Mouse (Mus musculus) ES-E14 (cell line): ENCODE results near the gene Lmf1. TPM values are rescaled to one million over a fixed set of nuclear protein-coding genes. Genes with fewer than 3 reads are reported as not detected.

ENCODE experiments used
- DNase-seq: peaks from one replicate; pipeline ENCODE4 v3.0.0-alpha.2; 2013; ENCODE audit warnings: low read depth, low spot score
- H3K27ac ChIP-seq: 2 replicates; pipeline ENCODE4 v1.5.1; 2012; ENCODE audit warnings: low read depth, mild to moderate bottlenecking, low read length, moderate library complexity, mixed read lengths; ENCODE audit not compliant: poor library complexity, insufficient read depth, severe bottlenecking
- H3K36me3 ChIP-seq: 2 replicates; pipeline ENCODE4 v1.6.1; 2012; ENCODE audit warnings: mild to moderate bottlenecking, low read length, moderate library complexity, mixed read lengths; ENCODE audit not compliant: control insufficient read depth, poor library complexity, insufficient read depth, severe bottlenecking
- H3K4me1 ChIP-seq, 2 experiments: fragments of 150-350 bp in 1 of 2; sonication (generic) in 1 of 2; 2 replicates each; pipeline ENCODE4 v1.6.1; 2012; ENCODE audit warnings: low read length in 2 of 2, mild to moderate bottlenecking in 1 of 2, mixed read lengths in 1 of 2; ENCODE audit not compliant: control insufficient read depth in 2 of 2, insufficient read depth in 2 of 2, poor library complexity in 1 of 2
- H3K4me3 ChIP-seq, 2 experiments: fragments of 150-350 bp in 1 of 2; sonication (generic) in 1 of 2; 2 replicates each; pipeline ENCODE4 v1.5.1; 2012; ENCODE audit warnings: low read length in 2 of 2, low read depth in 1 of 2, mild to moderate bottlenecking in 1 of 2, mixed read lengths in 1 of 2; ENCODE audit not compliant: insufficient read depth in 1 of 2, poor library complexity in 1 of 2, severe bottlenecking in 1 of 2
- H3K9ac ChIP-seq: 2 replicates; pipeline ENCODE4 v1.6.1; 2012; ENCODE audit warnings: low read depth, mild to moderate bottlenecking, low read length, mixed read lengths; ENCODE audit not compliant: poor library complexity, insufficient read depth, severe bottlenecking
- H3K9me3 ChIP-seq: fragments of 150-350 bp; sonication (generic); 2 replicates; pipeline ENCODE4 v1.6.1; 2012; ENCODE audit warnings: low read depth, mild to moderate bottlenecking, low read length; ENCODE audit not compliant: control insufficient read depth, insufficient read depth
- CHD2 ChIP-seq: IDR thresholded peaks from 2 replicates; pipeline ENCODE4 v1.6.1; 2014; ENCODE audit warnings: mild to moderate bottlenecking, low read depth, low read length, inconsistent platforms
- HCFC1 ChIP-seq: IDR thresholded peaks from 2 replicates; pipeline ENCODE4 v1.6.1; 2012; ENCODE audit warnings: low read length, inconsistent platforms, borderline replicate concordance; ENCODE audit not compliant: insufficient read depth
- MAFK ChIP-seq: IDR thresholded peaks from 2 replicates; pipeline ENCODE4 v1.6.1; 2014; ENCODE audit warnings: mild to moderate bottlenecking, low read depth, low read length, inconsistent platforms; ENCODE audit not compliant: insufficient read depth
- ZC3H11A ChIP-seq: IDR thresholded peaks from 2 replicates; pipeline ENCODE4 v1.6.1; 2012; ENCODE audit warnings: low read depth, mild to moderate bottlenecking, inconsistent platforms, low read length, borderline replicate concordance
- ZNF384 ChIP-seq: IDR thresholded peaks from 2 replicates; pipeline ENCODE4 v1.6.1; 2012; ENCODE audit warnings: low read depth, low read length, inconsistent platforms
- in situ Hi-C, 2 experiments: fragments of 600-800 bp; cut with MboI; formaldehyde crosslinking; loops; one replicate each; pipeline ENCODE4 v1.15.1; 2025; ENCODE audit warnings: low sequenced_read_pairs in 2 of 2, inconsistent platforms in 1 of 2; ENCODE audit not compliant: unreplicated experiment in 2 of 2
- total RNA-seq: library from RNA; depleted of rRNA; stranded (reverse); fragments of 300-350 nt; gene quantifications from 2 replicates; pipeline ENCODE4 v1.2.3, GENCODE M21; 2012

The Lmf1 gene
- total RNA-seq, 1 experiment: 16.6 TPM

- TF ChIP-seq ZC3H11A (no peak), HCFC1 (no peak), CHD2 (no peak), ZNF384 (no peak), MAFK (no peak)
- H3K36me3 ChIP-seq: peaks cover 5% of the 10 kb centered on the region; the same call in 1 of the 2 replicates
- no peak overlapping the region for H3K4me3 ChIP-seq
- DNase-seq: no peak
- no peak overlapping the region for H3K27ac ChIP-seq
- H3K4me1 ChIP-seq: peaks cover 1 to 19% of the 10 kb centered on the region in 2 experiments; a peak in 3 of 4 replicates
- H3K9ac ChIP-seq: no peak overlapping the region
- no peaks in the 10 kb centered on the region for H3K9me3 ChIP-seq
- in situ Hi-C loops: no loop called here
Observed at GRCm38 (mm10) chr17:25614723-25615510, 36.0 kb downstream of the Lmf1 start.

- Histone ChIP-seq H3K27ac (no peak overlapping the region; the same call in 1 of the 2 replicates), H3K9ac (no peak overlapping the region), H3K4me3 (no peak overlapping the region), H3K4me1 (peaks cover 0 to 3% of the 10 kb centered on the region in 2 experiments; a peak in 1 of 4 replicates), H3K36me3 (peaks cover 4% of the 10 kb centered on the region; the same call in 1 of the 2 replicates), H3K9me3 (no peaks in the 10 kb centered on the region)
- in situ Hi-C loops: no loop called here
- TF ChIP-seq HCFC1: no peak
- no peak for TF ChIP-seq ZC3H11A
- no peak for TF ChIP-seq ZNF384
- no peak for TF ChIP-seq CHD2
- TF ChIP-seq MAFK: no peak
- no peak for DNase-seq
Observed at GRCm38 (mm10) chr17:25618508-25619056, 39.7 kb downstream of the Lmf1 start.

- TF ChIP-seq HCFC1 (no peak), ZC3H11A (no peak)
- Histone ChIP-seq H3K9me3 (no peaks in the 10 kb centered on the region), H3K36me3 (no peaks in the 10 kb centered on the region), H3K4me3 (no peak overlapping the region), H3K27ac (no peak overlapping the region), H3K4me1 (peaks cover 0 to 3% of the 10 kb centered on the region in 2 experiments; a peak in 1 of 4 replicates), H3K9ac (no peak overlapping the region)
- in situ Hi-C loops: no loop called here
- DNase-seq: no peak
Observed at GRCm38 (mm10) chr17:25623441-25623840, 44.6 kb downstream of the Lmf1 start.

DNA sequence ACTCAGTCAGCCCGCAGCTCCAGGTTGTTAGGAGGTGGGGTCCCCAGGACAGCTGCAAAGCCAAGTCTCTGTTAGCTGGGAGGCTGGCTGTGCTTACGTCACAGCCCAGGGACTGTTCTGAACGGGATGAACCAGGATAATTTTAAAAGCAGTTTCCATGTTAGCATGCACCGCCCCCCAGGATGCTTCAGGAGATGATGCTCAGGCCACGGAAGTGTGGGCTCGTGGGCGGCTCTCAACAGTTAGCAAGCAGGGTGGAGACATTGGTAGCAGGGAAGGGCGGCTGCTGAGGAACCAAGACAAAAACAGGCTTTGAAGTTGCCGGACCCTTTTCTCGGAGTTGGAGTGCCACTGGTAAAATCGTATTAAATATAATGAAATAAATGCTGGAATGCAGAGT is 45.0 kb downstream of the Lmf1 start:
- DNase-seq: no peak

More for the DNA sequence above, 45.0 kb downstream of the Lmf1 start:
- TF ChIP-seq CHD2: no peak
- TF ChIP-seq HCFC1: no peak
- TF ChIP-seq ZNF384: no peak
- TF ChIP-seq ZC3H11A: no peak
- TF ChIP-seq MAFK: no peak
- in situ Hi-C loops: no loop called here
- Histone ChIP-seq H3K36me3 (no peaks in the 10 kb centered on the region), H3K27ac (no peak overlapping the region), H3K9ac (no peak overlapping the region), H3K4me1 (no peaks in the 10 kb centered on the region), H3K4me3 (no peak overlapping the region), H3K9me3 (no peaks in the 10 kb centered on the region)
